Mouse (Mus musculus) kidney, embryonic 14.5 days (tissue): ENCODE results near the gene Gm10160. TPM values are rescaled to one million over a fixed set of nuclear protein-coding genes. Genes with fewer than 3 reads are reported as not detected.
A peak's percentile ranks its signal among the peaks of the same experiment; 100 is the strongest.

ENCODE experiments used
- ATAC-seq: fragments of 200-750 bp; cut with Nextera tagmentation; 2 replicates; pipeline ENCODE4 v1.8.0; 2017; ENCODE audit warnings: moderate number of reproducible peaks, mild to moderate bottlenecking, moderate TSS enrichment, moderate library complexity; ENCODE audit not compliant: low FRiP score, low TSS enrichment
- H3K27ac ChIP-seq: fragments of 300-500 bp; sonication (generic); 2 replicates; pipeline ENCODE4 v1.5.1; 2014; ENCODE audit warnings: low read depth, mild to moderate bottlenecking, low read length, moderate library complexity, mixed read lengths
- H3K27me3 ChIP-seq: fragments of 300-500 bp; sonication (generic); 2 replicates; pipeline ENCODE4 v1.6.1; 2014; ENCODE audit warnings: mild to moderate bottlenecking, low read length; ENCODE audit not compliant: control insufficient read depth, insufficient read depth
- H3K36me3 ChIP-seq: fragments of 300-500 bp; sonication (generic); 2 replicates; pipeline ENCODE4 v1.6.1; 2014; ENCODE audit warnings: low read length, mixed read lengths; ENCODE audit not compliant: control insufficient read depth, insufficient read depth
- H3K4me1 ChIP-seq: fragments of 300-500 bp; sonication (generic); 2 replicates; pipeline ENCODE4 v1.6.1; 2014; ENCODE audit warnings: low read length, mixed read lengths; ENCODE audit not compliant: control insufficient read depth, insufficient read depth
- H3K4me2 ChIP-seq: fragments of 300-500 bp; sonication (generic); replicated peaks from 2 replicates; pipeline ENCODE4 v1.6.1; 2014; ENCODE audit warnings: low read depth, mild to moderate bottlenecking, low read length
- H3K4me3 ChIP-seq: fragments of 300-500 bp; sonication (generic); 2 replicates; pipeline ENCODE4 v1.5.1; 2014; ENCODE audit warnings: mild to moderate bottlenecking, low read length
- H3K9ac ChIP-seq: fragments of 300-500 bp; sonication (generic); 2 replicates; pipeline ENCODE4 v1.6.1; 2014; ENCODE audit warnings: low read depth, mild to moderate bottlenecking, low read length, moderate library complexity
- H3K9me3 ChIP-seq: fragments of 300-500 bp; sonication (generic); 2 replicates; pipeline ENCODE4 v1.6.1; 2016; ENCODE audit warnings: low read length; ENCODE audit not compliant: control insufficient read depth
- WGBS: fragments of 180-500 bp; shearing (Covaris S2); extraction: QIAGEN DNeasy Blood & Tissue Kit; methylation state at CpG from one replicate; pipeline ENCODE4 v1.1.7; 2014; 5-methylcytosine and 5-hydroxymethylcytosine counted together
- polyA plus RNA-seq: library from polyadenylated mRNA; unstranded; fragments of >200 nt; fragmentation: Nextera tagmentation; extraction: Ambion mirVana; gene quantifications from 2 replicates; pipeline ENCODE4 v1.2.1, GENCODE M21; 2014

Gene Gm10160
- polyA plus RNA-seq, 1 experiment from 2014 or later = not detected

DNA sequence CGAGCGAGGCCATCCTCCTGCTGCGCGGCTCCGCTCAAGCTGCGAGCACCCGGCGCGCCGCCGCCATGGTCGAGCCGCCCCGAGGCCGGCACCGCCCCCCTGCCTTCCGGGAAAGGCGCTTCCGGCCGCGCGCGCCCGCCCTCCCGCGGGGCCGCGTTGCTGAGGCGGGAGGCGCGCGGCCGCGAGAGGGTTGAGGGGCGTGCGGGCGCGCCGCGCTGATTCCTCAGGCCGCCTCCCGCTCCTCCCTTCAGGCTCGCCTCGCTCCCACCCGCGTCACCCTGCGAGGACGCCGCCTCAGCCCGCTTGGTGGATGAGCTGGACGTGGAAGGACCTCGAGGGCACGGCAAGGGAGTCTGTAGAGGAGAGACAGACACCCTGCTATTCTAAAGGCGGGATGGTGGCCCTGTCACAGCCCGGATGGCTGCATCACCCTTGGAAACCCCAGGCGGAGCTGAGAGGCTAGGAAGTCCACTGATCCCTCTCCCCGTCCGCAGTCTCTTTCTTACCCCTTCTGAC is 26.2 kb downstream of the Gm10160 start, which contains the start of gene Btbd1:
Btbd1 (minus strand) TSS at position 53 of the 516 bp plus-strand sequence.
- Histone ChIP-seq H3K36me3 (no peaks in the 10 kb centered on the region; the same call in 1 of the 2 replicates), H3K4me3 (peak within 1 kb of the TSS; percentile 82), H3K9me3 (no peaks in the 10 kb centered on the region), H3K9ac (peak within 1 kb of the TSS; percentile 89), H3K4me1 (peaks cover 32% of the 10 kb centered on the region), H3K27ac (peak within 1 kb of the TSS; percentile 92), H3K27me3 (no peaks in the 10 kb centered on the region), H3K4me2 (peak within 1 kb of the TSS; percentile 77)
- WGBS = 2% methylated on average over 39 of the region's 58 CpGs
- peak; percentile 96 for ATAC-seq

DNA sequence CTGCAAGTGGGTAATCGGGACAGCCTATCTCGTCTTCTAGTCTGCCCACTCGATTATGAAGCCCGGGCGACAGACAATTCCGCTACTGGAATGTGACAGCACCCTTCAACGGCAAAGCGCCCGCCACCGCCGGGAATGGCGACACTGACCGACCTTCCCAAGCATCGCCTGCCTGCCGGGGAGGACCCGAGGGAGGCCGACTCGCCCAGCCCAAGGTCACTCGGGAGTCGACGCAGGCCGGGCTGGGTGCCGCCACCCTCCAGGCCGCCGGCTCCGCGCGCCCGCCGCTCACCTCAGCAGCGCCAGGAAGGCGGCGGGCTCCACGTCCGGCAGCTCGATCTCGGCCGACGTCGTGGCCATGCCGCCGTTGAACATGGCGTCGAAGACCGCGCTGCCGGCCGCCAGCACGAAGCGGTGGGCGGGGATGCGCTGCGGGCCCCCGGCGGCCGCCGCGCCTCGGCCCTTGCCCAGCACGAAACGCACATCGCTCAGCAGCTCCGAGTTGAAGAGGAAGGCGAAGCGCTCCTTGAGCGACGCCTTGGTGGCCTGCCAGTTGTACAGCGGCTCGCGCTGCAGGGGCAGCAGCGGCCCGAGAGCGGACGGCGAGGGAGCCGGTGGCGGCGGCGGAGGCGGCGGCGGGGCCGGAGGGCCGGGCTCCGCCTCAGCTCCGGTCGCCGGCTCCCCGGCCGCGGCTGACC is 26.8 kb downstream of the Gm10160 start:
- Histone ChIP-seq H3K36me3 (no peaks in the 10 kb centered on the region; the same call in 1 of the 2 replicates), H3K9ac (peak overlapping the region; percentile 89), H3K4me1 (peaks cover 32% of the 10 kb centered on the region), H3K9me3 (no peaks in the 10 kb centered on the region), H3K4me2 (peak overlapping the region; percentile 77), H3K4me3 (peak overlapping the region; percentile 82), H3K27ac (peak overlapping the region; percentile 92), H3K27me3 (no peaks in the 10 kb centered on the region)
- peak; percentile 82 for ATAC-seq
- under 1% methylated on average over 90 of the region's 91 CpGs for WGBS

DNA sequence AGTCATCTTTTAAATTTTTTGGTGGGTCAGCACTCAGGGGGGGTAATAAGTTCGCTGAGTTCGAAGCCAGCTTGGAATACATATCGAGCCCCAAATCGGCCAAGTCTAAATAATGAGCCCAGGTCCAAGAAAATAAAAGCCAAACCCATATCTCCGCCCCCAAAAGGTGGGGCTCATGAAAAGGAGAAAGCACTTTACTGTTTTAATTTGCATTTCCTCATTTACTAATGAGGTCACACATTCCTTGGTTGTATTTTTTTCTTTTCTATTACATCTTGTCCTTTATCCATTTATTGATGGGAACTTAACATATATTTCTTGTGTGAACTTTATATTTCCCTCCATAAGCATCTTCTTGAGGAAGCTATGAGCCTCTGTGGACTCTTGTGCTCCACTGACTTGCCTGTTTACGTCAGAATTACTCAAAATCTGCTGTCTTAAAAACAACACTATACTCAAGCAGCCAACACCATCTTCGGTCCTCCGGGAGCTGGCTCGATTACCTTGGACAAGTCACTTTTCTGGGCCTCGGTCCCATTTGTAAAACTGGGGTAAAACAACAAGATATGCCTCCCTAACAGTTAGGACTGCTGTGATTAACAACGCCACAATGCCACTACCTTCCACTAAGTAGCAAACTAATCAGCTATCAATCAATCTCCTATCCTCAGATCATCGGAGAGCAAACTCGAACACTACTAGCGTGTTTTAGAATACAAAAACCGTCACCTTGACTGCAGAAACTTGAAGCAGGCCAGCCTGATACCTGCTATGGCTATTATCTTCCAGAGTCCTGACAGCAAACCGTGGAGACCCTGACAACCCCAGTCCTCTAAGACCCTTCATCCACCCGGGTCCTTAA is 27.6 kb downstream of the Gm10160 start:
- Histone ChIP-seq H3K36me3 (no peaks in the 10 kb centered on the region; the same call in 1 of the 2 replicates), H3K9ac (peak overlapping the region; percentile 89), H3K4me3 (peak overlapping the region; percentile 82), H3K27ac (peak overlapping the region; percentile 92), H3K4me1 (peaks cover 32% of the 10 kb centered on the region), H3K9me3 (no peaks in the 10 kb centered on the region), H3K27me3 (no peaks in the 10 kb centered on the region), H3K4me2 (peak overlapping the region; percentile 77)
- ATAC-seq = no peak
- WGBS = 27% methylated on average over 17 of the region's 17 CpGs

DNA sequence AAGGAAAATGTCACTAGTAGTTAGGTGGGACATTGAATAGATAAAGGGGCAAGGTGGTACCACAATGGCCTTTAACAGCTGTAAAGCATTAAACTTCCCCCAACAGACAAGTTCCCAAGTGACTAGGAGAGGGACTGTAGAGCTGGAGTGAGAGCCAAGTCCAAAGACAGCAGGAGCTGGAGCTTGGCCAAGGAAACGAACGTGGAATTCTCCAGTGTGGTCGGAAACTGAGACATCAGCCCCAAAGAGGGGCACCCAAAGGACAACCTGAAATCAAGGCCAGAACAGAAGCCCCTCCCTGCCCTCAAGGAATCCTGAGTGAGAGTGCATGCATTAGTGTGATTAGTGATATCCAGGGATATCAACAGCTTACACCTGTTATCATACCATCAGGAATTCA is 30.2 kb downstream of the Gm10160 start:
- Histone ChIP-seq H3K4me3 (no peak overlapping the region), H3K9ac (no peak overlapping the region), H3K4me2 (no peak overlapping the region; the same call in 1 of the 2 replicates), H3K9me3 (no peaks in the 10 kb centered on the region), H3K27ac (no peak overlapping the region), H3K27me3 (no peaks in the 10 kb centered on the region), H3K36me3 (no peaks in the 10 kb centered on the region; the same call in 1 of the 2 replicates), H3K4me1 (peaks cover 32% of the 10 kb centered on the region)
- WGBS = 49% methylated on average over 3 of the region's 3 CpGs
- no peak for ATAC-seq

DNA sequence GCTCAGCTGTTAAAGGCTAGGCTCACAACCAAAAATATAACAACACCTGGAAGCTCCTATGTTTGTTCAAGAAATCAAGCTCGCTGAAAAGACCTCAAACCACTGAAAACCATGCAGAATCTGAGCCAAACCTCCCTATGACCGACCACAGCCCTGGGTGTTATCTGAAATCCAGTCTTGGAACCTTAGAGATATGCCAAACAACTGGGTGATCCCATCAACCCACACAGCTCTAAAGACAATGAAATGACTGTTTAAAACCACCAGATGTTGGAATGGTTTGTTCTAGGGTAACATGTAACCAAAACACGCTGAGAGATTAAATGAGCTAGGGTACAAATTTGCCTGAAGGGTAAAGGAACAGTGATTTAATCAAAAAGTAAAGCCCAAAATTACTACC is 30.7 kb downstream of the Gm10160 start:
- no peak overlapping the region for H3K27ac ChIP-seq
- H3K9me3 ChIP-seq = no peaks in the 10 kb centered on the region
- 65% methylated on average over 3 of the region's 3 CpGs for WGBS
- H3K27me3 ChIP-seq = no peaks in the 10 kb centered on the region
- no peak overlapping the region for H3K4me3 ChIP-seq
- H3K36me3 ChIP-seq = no peaks in the 10 kb centered on the region; the same call in 1 of the 2 replicates
- peaks cover 28% of the 10 kb centered on the region for H3K4me1 ChIP-seq
- no peak overlapping the region for H3K9ac ChIP-seq
- no peak overlapping the region for H3K4me2 ChIP-seq
- no peak for ATAC-seq

DNA sequence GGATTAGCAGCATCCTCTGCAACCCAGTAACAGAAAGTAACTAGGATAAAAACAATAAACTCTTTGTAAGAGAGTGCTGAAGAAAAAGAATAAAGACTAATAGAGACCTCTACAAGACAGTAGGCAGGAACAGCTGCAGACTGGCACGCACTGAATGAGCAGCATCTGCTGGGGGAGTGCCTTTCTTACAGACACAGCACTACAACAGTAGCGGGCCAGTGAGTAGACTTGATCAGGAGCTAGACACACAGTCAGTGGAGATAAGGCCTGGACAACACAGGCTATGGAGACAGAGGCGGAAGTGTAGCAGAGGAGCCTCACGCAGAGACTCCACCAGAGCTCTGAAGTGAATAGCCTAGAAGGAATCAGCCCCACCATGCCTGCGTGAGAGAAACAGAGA is 49.5 kb downstream of the Gm10160 start:
- H3K27me3 ChIP-seq = no peaks in the 10 kb centered on the region
- H3K4me2 ChIP-seq = no peak overlapping the region
- 91% methylated on average over 5 of the region's 5 CpGs for WGBS
- H3K36me3 ChIP-seq = peaks cover 8% of the 10 kb centered on the region; the same call in 1 of the 2 replicates
- H3K4me1 ChIP-seq = no peaks in the 10 kb centered on the region
- ATAC-seq = no peak
- no peaks in the 10 kb centered on the region for H3K9me3 ChIP-seq
- H3K4me3 ChIP-seq = no peak overlapping the region
- no peak overlapping the region for H3K9ac ChIP-seq
- no peak overlapping the region for H3K27ac ChIP-seq

Other genes starting within 250 kb of the Gm10160 start
- 13.8 and 14.5 TPM in 2 replicates for gene Homer2, start 148.3 kb downstream of the Gm10160 start, polyA plus RNA-seq
- gene Ramac, start 92.9 kb downstream of the Gm10160 start, polyA plus RNA-seq = 125 and 140 TPM in 2 replicates
- 51.1 and 61.1 TPM in 2 replicates for gene 3110040N11Rik, start 66.3 kb downstream of the Gm10160 start, polyA plus RNA-seq
- gene Btbd1, start 26.4 kb downstream of the Gm10160 start, polyA plus RNA-seq = 54.7 and 88.8 TPM in 2 replicates
- gene Tm6sf1, start 3.2 kb upstream of the Gm10160 start, polyA plus RNA-seq = 12.0 and 16.0 TPM in 2 replicates
- gene Hdgfl3, start 78.7 kb upstream of the Gm10160 start, polyA plus RNA-seq = 21.5 and 21.6 TPM in 2 replicates
- 0.08 and 0.13 TPM in 2 replicates for gene Bnc1, start 136.5 kb upstream of the Gm10160 start, polyA plus RNA-seq